Mouse (Mus musculus): ENCODE results near the gene Phldb1. TPM values are rescaled to one million over a fixed set of nuclear protein-coding genes. Genes with fewer than 3 reads are reported as not detected.

The Phldb1 gene
- polyA plus RNA-seq, 1 experiment from 2014 or later, result 38.0 TPM

Other genes starting within 250 kb of the Phldb1 start
- 0.10 TPM in 1 of 2 replicates, not detected in the other for gene Cxcr5, start 173.3 kb downstream of the Phldb1 start, polyA plus RNA-seq (2015; fragmentation: Nextera tagmentation; extraction: Ambion mirVana)
- 28.3 and 29.2 TPM in 2 replicates for gene Ddx6, start 130.3 kb downstream of the Phldb1 start, polyA plus RNA-seq (2015; fragmentation: Nextera tagmentation; extraction: Ambion mirVana)
- 0.73 TPM in 1 of 2 replicates, not detected in the other for gene Treh, start 62.0 kb downstream of the Phldb1 start, polyA plus RNA-seq (2015; fragmentation: Nextera tagmentation; extraction: Ambion mirVana)
- 192 and 213 TPM in 2 replicates for gene Arcn1, start 32.6 kb upstream of the Phldb1 start, polyA plus RNA-seq (2015; fragmentation: Nextera tagmentation; extraction: Ambion mirVana)
- gene Ift46, start 32.7 kb upstream of the Phldb1 start, polyA plus RNA-seq (2015; fragmentation: Nextera tagmentation; extraction: Ambion mirVana), result 137 and 149 TPM in 2 replicates
- gene Tmem25, start 64.1 kb upstream of the Phldb1 start, polyA plus RNA-seq (2015; fragmentation: Nextera tagmentation; extraction: Ambion mirVana), result 2.3 and 2.5 TPM in 2 replicates
- gene Ttc36, start 67.9 kb upstream of the Phldb1 start, polyA plus RNA-seq (2015; fragmentation: Nextera tagmentation; extraction: Ambion mirVana), result 2.2 TPM in 1 of 2 replicates, not detected in the other
- gene Kmt2a, start 146.1 kb upstream of the Phldb1 start, polyA plus RNA-seq (2015; fragmentation: Nextera tagmentation; extraction: Ambion mirVana), result 18.1 and 22.8 TPM in 2 replicates
- gene Atp5l, start 185.5 kb upstream of the Phldb1 start, polyA plus RNA-seq (2015; fragmentation: Nextera tagmentation; extraction: Ambion mirVana), result 678 and 698 TPM in 2 replicates
- gene Ube4a, start 230.4 kb upstream of the Phldb1 start, polyA plus RNA-seq (2015; fragmentation: Nextera tagmentation; extraction: Ambion mirVana), result 26.4 and 30.0 TPM in 2 replicates
- 0.27 TPM in 1 of 2 replicates, not detected in the other for gene Cd3g, start 245.2 kb upstream of the Phldb1 start, polyA plus RNA-seq (2015; fragmentation: Nextera tagmentation; extraction: Ambion mirVana)
- gene Cd3d, start 246.6 kb upstream of the Phldb1 start, polyA plus RNA-seq (2015; fragmentation: Nextera tagmentation; extraction: Ambion mirVana), result not detected in 2 replicates

All from embryonic facial prominence, embryonic 13.5 days (tissue).